Mouse (Mus musculus) natural killer cell, adult 2 months (primary cell): ENCODE results near the gene Tspo2.

Source experiments
- DNase-seq, 2 experiments: peaks; one replicate each; pipeline ENCODE4 v3.0.0; 2022; ENCODE audit warnings: low spot score in 2 of 2

Tspo2 gene

GRCm38 (mm10) chr17:48417521-48417920 lies 33.8 kb downstream of the Tspo2 start:
- no peak for DNase-seq

- DNase-seq = peak; percentile 56 to 69
Measured at GRCm38 (mm10) chr17:48416425-48417195, 34.7 kb downstream of the Tspo2 start.

- no peak for DNase-seq
Measured at GRCm38 (mm10) chr17:48416011-48416410, 35.3 kb downstream of the Tspo2 start.

- no peak for DNase-seq
Measured at GRCm38 (mm10) chr17:48411241-48411640, 40.1 kb downstream of the Tspo2 start.

- DNase-seq = no peak
Measured at GRCm38 (mm10) chr17:48410299-48410785, 41.0 kb downstream of the Tspo2 start.

- DNase-seq = peak; percentile 100
Measured at GRCm38 (mm10) chr17:48409380-48410298, 41.7 kb downstream of the Tspo2 start, which contains the start of the genes Nfya and Oard1. Nfya (minus strand) TSS chr17:48409906. Oard1 (plus strand) TSS chr17:48410014.

GRCm38 (mm10) chr17:48408526-48409291 lies 42.6 kb downstream of the Tspo2 start:
- DNase-seq = peak; percentile 65 to 84

- no peak for DNase-seq
Measured at GRCm38 (mm10) chr17:48407910-48408525, 43.3 kb downstream of the Tspo2 start.

GRCm38 (mm10) chr17:48407154-48407553 lies 44.2 kb downstream of the Tspo2 start:
- DNase-seq = no peak

- no peak for DNase-seq
Measured at GRCm38 (mm10) chr17:48404706-48405105, 46.6 kb downstream of the Tspo2 start.

GRCm38 (mm10) chr17:48403848-48404247 lies 47.5 kb downstream of the Tspo2 start:
- no peak for DNase-seq

- no peak for DNase-seq
Measured at GRCm38 (mm10) chr17:48402751-48403150, 48.6 kb downstream of the Tspo2 start.

- no peak for DNase-seq
Measured at GRCm38 (mm10) chr17:48401710-48402109, 49.6 kb downstream of the Tspo2 start.
